Mouse (Mus musculus) MEL (cell line): ENCODE results near the gene Elmsan1. TPM values are rescaled to one million over a fixed set of nuclear protein-coding genes. Genes with fewer than 3 reads are reported as not detected.

Experiments used
- DNase-seq: peaks from one replicate; pipeline ENCODE4 v3.0.0; 2011; ENCODE audit warnings: low read depth, low spot score
- H3K27ac ChIP-seq: 2 replicates; pipeline ENCODE4 v1.5.1; 2012; ENCODE audit warnings: low read depth, mild to moderate bottlenecking, control low read depth, low read length, moderate library complexity; ENCODE audit not compliant: control insufficient read depth
- H3K27me3 ChIP-seq, 2 experiments: fragments of 150-350 bp in 1 of 2; sonication (generic) in 1 of 2; 2 replicates each; pipeline ENCODE4 v1.6.1; 2012; ENCODE audit warnings: low read length in 2 of 2, mild to moderate bottlenecking in 2 of 2, improper control_type of control experiment in 1 of 2, moderate library complexity in 1 of 2; ENCODE audit not compliant: insufficient read depth in 2 of 2, control insufficient read depth in 1 of 2
- H3K36me3 ChIP-seq, 2 experiments: 2 replicates each; pipeline ENCODE4 v1.6.1; 2012 to 2014; ENCODE audit warnings: low read length in 2 of 2, improper control_type of control experiment in 1 of 2, inconsistent platforms in 1 of 2, mild to moderate bottlenecking in 1 of 2; ENCODE audit not compliant: insufficient read depth in 2 of 2, control insufficient read depth in 1 of 2
- H3K4me1 ChIP-seq, 2 experiments: fragments of 150-350 bp in 1 of 2; sonication (generic) in 1 of 2; 2 replicates each; pipeline ENCODE4 v1.6.1; 2012; ENCODE audit warnings: low read length in 2 of 2, improper control_type of control experiment in 1 of 2, mild to moderate bottlenecking in 1 of 2; ENCODE audit not compliant: insufficient read depth in 2 of 2, control insufficient read depth in 1 of 2
- H3K4me3 ChIP-seq, 2 experiments: fragments of 150-350 bp in 1 of 2; sonication (generic) in 1 of 2; 2 replicates each; pipeline ENCODE4 v1.5.1; 2012; ENCODE audit warnings: low read depth in 2 of 2, low read length in 2 of 2, mild to moderate bottlenecking in 2 of 2, moderate library complexity in 2 of 2, control low read depth in 1 of 2, improper control_type of control experiment in 1 of 2; ENCODE audit not compliant: control insufficient read depth in 1 of 2, insufficient read depth in 1 of 2
- H3K79me2 ChIP-seq: 2 replicates; pipeline ENCODE4 v1.6.1; 2012; ENCODE audit warnings: mild to moderate bottlenecking, low read length, moderate library complexity; ENCODE audit not compliant: control insufficient read depth, poor library complexity, insufficient read depth
- H3K9ac ChIP-seq: 2 replicates; pipeline ENCODE4 v1.6.1; 2012; ENCODE audit warnings: low read depth, mild to moderate bottlenecking, control low read depth, low read length, moderate library complexity; ENCODE audit not compliant: control insufficient read depth, poor library complexity, severe bottlenecking
- H3K9me3 ChIP-seq: fragments of 150-350 bp; sonication (generic); replicated peaks from 2 replicates; pipeline ENCODE4 v1.6.1; 2012; ENCODE audit warnings: mild to moderate bottlenecking, low read length, improper control_type of control experiment, moderate library complexity; ENCODE audit not compliant: insufficient read depth
- BHLHE40 ChIP-seq: IDR thresholded peaks from 2 replicates; pipeline ENCODE4 v1.6.1; 2012; ENCODE audit warnings: low read depth, mild to moderate bottlenecking, inconsistent platforms, low read length, improper control_type of control experiment, borderline replicate concordance
- CHD2 ChIP-seq: IDR thresholded peaks from 2 replicates; pipeline ENCODE4 v1.6.1; 2011; ENCODE audit warnings: low read length, improper control_type of control experiment
- ELF1 ChIP-seq: IDR thresholded peaks from 2 replicates; pipeline ENCODE4 v1.6.1; 2014; ENCODE audit warnings: low read depth, mild to moderate bottlenecking, inconsistent platforms, low read length, improper control_type of control experiment, moderate library complexity
- GABPA ChIP-seq: IDR thresholded peaks from 2 replicates; pipeline ENCODE4 v1.6.1; 2012; ENCODE audit warnings: low read depth, mild to moderate bottlenecking, inconsistent platforms, low read length, improper control_type of control experiment, moderate library complexity
- HCFC1 ChIP-seq: IDR thresholded peaks from 2 replicates; pipeline ENCODE4 v1.6.1; 2012; ENCODE audit warnings: low read depth, mild to moderate bottlenecking, inconsistent platforms, low read length, improper control_type of control experiment, moderate library complexity
- MAFK ChIP-seq: IDR thresholded peaks from 2 replicates; pipeline ENCODE4 v1.6.1; 2011; ENCODE audit warnings: low read depth, mild to moderate bottlenecking, low read length, improper control_type of control experiment, borderline replicate concordance
- MAZ ChIP-seq: IDR thresholded peaks from 2 replicates; pipeline ENCODE4 v1.6.1; 2012; ENCODE audit warnings: low read depth, mild to moderate bottlenecking, inconsistent platforms, low read length, improper control_type of control experiment
- MXI1 ChIP-seq: IDR thresholded peaks from 2 replicates; pipeline ENCODE4 v1.6.1; 2011; ENCODE audit warnings: mild to moderate bottlenecking, low read depth, low read length, improper control_type of control experiment
- MYB ChIP-seq: IDR thresholded peaks from 2 replicates; pipeline ENCODE4 v1.6.1; 2011; ENCODE audit warnings: mild to moderate bottlenecking, low read depth, low read length, improper control_type of control experiment
- MYC ChIP-seq: IDR thresholded peaks from 2 replicates; pipeline ENCODE4 v1.6.1; 2011; ENCODE audit warnings: low read depth, mild to moderate bottlenecking, low read length, improper control_type of control experiment, moderate library complexity
- NELFE ChIP-seq: IDR thresholded peaks from 2 replicates; pipeline ENCODE4 v1.6.1; 2011; ENCODE audit warnings: low read depth, low read length, improper control_type of control experiment
- POLR2A ChIP-seq, 2 experiments: IDR thresholded peaks; 2 replicates each; pipeline ENCODE4 v1.6.1; 2011 to 2012; ENCODE audit warnings: low read length in 2 of 2, mild to moderate bottlenecking in 2 of 2, control low read depth in 1 of 2, improper control_type of control experiment in 1 of 2, low read depth in 1 of 2, moderate library complexity in 1 of 2; ENCODE audit not compliant: control insufficient read depth in 1 of 2, insufficient read depth in 1 of 2, poor library complexity in 1 of 2
- POLR2AphosphoS2 ChIP-seq: IDR thresholded peaks from 2 replicates; pipeline ENCODE4 v1.6.1; 2011; ENCODE audit warnings: low read length, improper control_type of control experiment
- POLR2AphosphoS5 ChIP-seq: IDR thresholded peaks from 2 replicates; pipeline ENCODE4 v1.6.1; 2012; ENCODE audit warnings: low read depth, borderline replicate concordance, mild to moderate bottlenecking, inconsistent platforms, low read length, moderate library complexity, mixed read lengths
- RAD21 ChIP-seq: IDR thresholded peaks from 2 replicates; pipeline ENCODE4 v1.6.1; 2011; ENCODE audit warnings: mild to moderate bottlenecking, low read depth, low read length, improper control_type of control experiment
- RCOR1 ChIP-seq: IDR thresholded peaks from 2 replicates; pipeline ENCODE4 v1.6.1; 2012; ENCODE audit warnings: low read depth, mild to moderate bottlenecking, inconsistent platforms, low read length, improper control_type of control experiment
- SMC3 ChIP-seq: IDR thresholded peaks from 2 replicates; pipeline ENCODE4 v1.6.1; 2011; ENCODE audit warnings: low read depth, low read length, improper control_type of control experiment
- TAL1 ChIP-seq: IDR thresholded peaks from 2 replicates; pipeline ENCODE4 v1.6.1; 2012; ENCODE audit warnings: mild to moderate bottlenecking, inconsistent platforms, low read length, moderate library complexity, mixed read lengths
- UBTF ChIP-seq: IDR thresholded peaks from 2 replicates; pipeline ENCODE4 v1.6.1; 2012; ENCODE audit warnings: low read depth, mild to moderate bottlenecking, inconsistent platforms, low read length, improper control_type of control experiment, moderate library complexity, borderline replicate concordance; ENCODE audit not compliant: insufficient read depth
- USF1 ChIP-seq: IDR thresholded peaks from 2 replicates; pipeline ENCODE4 v1.6.1; 2014; ENCODE audit warnings: low read depth, mild to moderate bottlenecking, inconsistent platforms, low read length, improper control_type of control experiment, moderate library complexity
- USF2 ChIP-seq, 2 experiments: IDR thresholded peaks; 2 replicates each; pipeline ENCODE4 v1.6.1; 2011 to 2012; ENCODE audit warnings: improper control_type of control experiment in 2 of 2, low read length in 2 of 2, borderline replicate concordance in 1 of 2, inconsistent platforms in 1 of 2, low read depth in 1 of 2, mild to moderate bottlenecking in 1 of 2; ENCODE audit not compliant: insufficient read depth in 1 of 2
- ZC3H11A ChIP-seq: IDR thresholded peaks from 2 replicates; pipeline ENCODE4 v1.6.1; 2012; ENCODE audit warnings: low read depth, mild to moderate bottlenecking, inconsistent platforms, low read length, improper control_type of control experiment
- ZKSCAN1 ChIP-seq: IDR thresholded peaks from 2 replicates; pipeline ENCODE4 v1.6.1; 2012; ENCODE audit warnings: low read depth, mild to moderate bottlenecking, inconsistent platforms, low read length, improper control_type of control experiment, moderate library complexity
- polyA plus RNA-seq, 2 experiments: library from polyadenylated mRNA; stranded (reverse) in 1 of 2; unstranded in 1 of 2; fragments of >175 nt in 1 of 2; fragments of >200 nt in 1 of 2; gene quantifications; 2 replicates each; pipeline versions ENCODE4 v1.2.1 to v1.2.4; 2012; ENCODE audit warnings: low replicate concordance in 2 of 2, low read depth in 1 of 2; ENCODE audit not compliant: insufficient read length in 2 of 2, insufficient read depth in 1 of 2, missing spikeins in 1 of 2
- total RNA-seq: library from RNA; depleted of rRNA; stranded (reverse); fragments of 300-350 nt; gene quantifications from 2 replicates; pipeline ENCODE4 v1.2.3, GENCODE M21; 2012

The Elmsan1 gene
- total and polyA plus RNA-seq, 3 experiments, result 7.7 to 25.3 TPM; not detected in 1

DNA sequence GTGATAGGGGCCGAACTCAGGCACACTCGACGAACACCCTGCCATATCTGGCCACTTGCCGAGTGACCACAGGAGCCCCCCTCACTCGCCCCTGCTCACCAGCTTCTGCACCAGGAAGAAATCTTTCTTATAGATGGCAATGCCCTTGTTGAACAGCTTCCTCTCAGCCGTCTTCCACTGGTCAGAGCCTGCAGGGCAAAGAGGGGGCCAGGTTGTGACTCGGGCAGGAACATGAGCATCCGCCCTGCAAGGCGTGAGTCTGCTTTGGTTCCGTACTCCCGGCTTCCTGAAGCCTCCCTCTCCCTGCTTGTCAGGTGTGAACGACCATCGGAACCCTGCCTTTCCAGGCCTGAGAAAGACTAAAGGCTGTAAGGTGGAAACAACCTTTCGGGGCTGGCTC lies 60.5 kb downstream of the Elmsan1 start:
- no peaks in the 10 kb centered on the region for H3K27me3 ChIP-seq
- H3K79me2 ChIP-seq, result peaks cover 3% of the 10 kb centered on the region; the same call in 1 of the 2 replicates
- H3K9me3 ChIP-seq, result no peaks in the 10 kb centered on the region
- H3K9ac ChIP-seq, result no peak overlapping the region
- H3K27ac ChIP-seq, result no peak overlapping the region
- DNase-seq, result no peak
- peaks cover 0 to 2% of the 10 kb centered on the region in 2 experiments; a peak in 1 of 4 replicates for H3K4me1 ChIP-seq
- H3K4me3 ChIP-seq, result no peak overlapping the region
- no peak for TF ChIP-seq CHD2
- TF ChIP-seq MAZ, result no peak
- TF ChIP-seq MYB, result no peak
- TF ChIP-seq MXI1, result no peak
- no peak for TF ChIP-seq BHLHE40
- TF ChIP-seq TAL1, result no peak
- no peak for TF ChIP-seq SMC3
- TF ChIP-seq USF2 (IDR thresholded peaks at IDR 0.05; ENCODE audit: borderline replicate concordance in 1 of 2, insufficient read depth in 1 of 2, low read depth in 1 of 2, low read length in 2 of 2), result no peak
- no peak for TF ChIP-seq ELF1
- no peak for TF ChIP-seq NELFE
- no peak for TF ChIP-seq POLR2AphosphoS2
- TF ChIP-seq POLR2A (IDR thresholded peaks at IDR 0.05; ENCODE audit: control insufficient read depth in 1 of 2, insufficient read depth in 1 of 2, low read depth in 1 of 2, low read length in 2 of 2, poor library complexity in 1 of 2), result no peak
- TF ChIP-seq POLR2AphosphoS5, result no peak
- no peak for TF ChIP-seq HCFC1
- TF ChIP-seq ZKSCAN1, result no peak
- no peak for TF ChIP-seq GABPA
- no peak for TF ChIP-seq UBTF
- TF ChIP-seq USF1, result no peak
- TF ChIP-seq MYC, result no peak
- TF ChIP-seq ZC3H11A, result no peak
- H3K36me3 ChIP-seq, result peaks cover 0 to 18% of the 10 kb centered on the region in 2 experiments; a peak in 3 of 4 replicates

- Histone ChIP-seq H3K36me3 (peaks cover 8 to 14% of the 10 kb centered on the region in 2 experiments), H3K79me2 (no peaks in the 10 kb centered on the region), H3K4me1 (peaks cover 4 to 14% of the 10 kb centered on the region in 2 experiments; a peak in 3 of 4 replicates), H3K4me3 (no peak overlapping the region), H3K9ac (no peak overlapping the region), H3K9me3 (no peaks in the 10 kb centered on the region), H3K27me3 (no peaks in the 10 kb centered on the region), H3K27ac (no peak overlapping the region)
- DNase-seq, result no peak
- TF ChIP-seq MYB, result no peak
- no peak for TF ChIP-seq RCOR1
- TF ChIP-seq MAFK, result no peak
- no peak for TF ChIP-seq USF2 (IDR thresholded peaks at IDR 0.05; ENCODE audit: borderline replicate concordance in 1 of 2, insufficient read depth in 1 of 2, low read depth in 1 of 2, low read length in 2 of 2)
- TF ChIP-seq UBTF, result no peak
- no peak for TF ChIP-seq RAD21
- no peak for TF ChIP-seq CHD2
- no peak for TF ChIP-seq POLR2AphosphoS2
- TF ChIP-seq SMC3, result no peak
These were observed 62.5 kb downstream of the Elmsan1 start for GRCm38 (mm10) chr12:84156210-84156609.
